Mouse (Mus musculus) midbrain, embryonic 11.5 days (tissue): ENCODE measurements at regions not wholly inside any gene's neighbourhood (a gene's known extent, or its start where the extent isn't known, plus 50 kb on each side); places are given as distances from the start of the nearest gene placed in this dataset.

ENCODE experiments used
- ATAC-seq: fragments of 200-750 bp; cut with Nextera tagmentation; 2 replicates; pipeline ENCODE4 v1.8.0; 2017; ENCODE audit warnings: moderate TSS enrichment, moderate library complexity; ENCODE audit not compliant: low FRiP score
- DNase-seq: peaks from one replicate; pipeline ENCODE4 v3.0.0; 2015; ENCODE audit warnings: low spot score; ENCODE audit errors: missing footprints
- H3K27ac ChIP-seq: fragments of 300-500 bp; sonication (generic); 2 replicates; pipeline ENCODE4 v1.5.1; 2014; ENCODE audit warnings: low read depth, low read length
- H3K27me3 ChIP-seq: fragments of 300-500 bp; sonication (generic); 2 replicates; pipeline ENCODE4 v1.6.1; 2014; ENCODE audit warnings: mild to moderate bottlenecking, low read length, moderate library complexity, mixed read lengths; ENCODE audit not compliant: control insufficient read depth, insufficient read depth
- H3K36me3 ChIP-seq: fragments of 300-500 bp; sonication (generic); 2 replicates; pipeline ENCODE4 v1.6.1; 2014; ENCODE audit warnings: mild to moderate bottlenecking, low read length, moderate library complexity, mixed read lengths; ENCODE audit not compliant: control insufficient read depth, insufficient read depth
- H3K4me1 ChIP-seq: fragments of 300-500 bp; sonication (generic); 2 replicates; pipeline ENCODE4 v1.6.1; 2014; ENCODE audit warnings: low read length; ENCODE audit not compliant: control insufficient read depth, insufficient read depth
- H3K4me2 ChIP-seq: fragments of 300-500 bp; sonication (generic); 2 replicates; pipeline ENCODE4 v1.6.1; 2014; ENCODE audit warnings: mild to moderate bottlenecking, moderate library complexity
- H3K4me3 ChIP-seq: fragments of 300-500 bp; sonication (generic); 2 replicates; pipeline ENCODE4 v1.5.1; 2014; ENCODE audit warnings: low read depth, low read length
- H3K9ac ChIP-seq: fragments of 300-500 bp; sonication (generic); 2 replicates; pipeline ENCODE4 v1.6.1; 2014; ENCODE audit warnings: low read length
- H3K9me3 ChIP-seq: fragments of 300-500 bp; sonication (generic); 2 replicates; pipeline ENCODE4 v1.6.1; 2016; ENCODE audit warnings: low read length; ENCODE audit not compliant: control insufficient read depth
- WGBS: fragments of 180-500 bp; shearing (Covaris S2); extraction: QIAGEN DNeasy Blood & Tissue Kit; methylation state at CpG from one replicate; pipeline ENCODE4 v1.1.7; 2014; 5-methylcytosine and 5-hydroxymethylcytosine counted together

- 80% methylated on average over 11 of the region's 11 CpGs for WGBS
- H3K9ac ChIP-seq = no peak overlapping the region
- H3K9me3 ChIP-seq = no peaks in the 10 kb centered on the region
- H3K4me2 ChIP-seq = no peak overlapping the region
- H3K4me1 ChIP-seq = no peaks in the 10 kb centered on the region
- DNase-seq = no peak
- H3K4me3 ChIP-seq = no peak overlapping the region
- H3K27me3 ChIP-seq = no peaks in the 10 kb centered on the region
- no peaks in the 10 kb centered on the region for H3K36me3 ChIP-seq
- no peak overlapping the region for H3K27ac ChIP-seq
- no peak for ATAC-seq
Observed at GRCm38 (mm10) chr3:37789143-37789697, 64.9 kb upstream of the Gm5148 start.

- no peak overlapping the region for H3K9ac ChIP-seq
- ATAC-seq = no peak
Observed at GRCm38 (mm10) chr3:37788366-37788765, 64.1 kb upstream of the Gm5148 start.

GRCm38 (mm10) chr3:37786792-37787191, 62.5 kb upstream of the Gm5148 start:
- WGBS = 86% methylated on average over 3 of the region's 3 CpGs
- no peaks in the 10 kb centered on the region for H3K36me3 ChIP-seq
- H3K4me2 ChIP-seq = no peak overlapping the region
- no peak for ATAC-seq
- no peaks in the 10 kb centered on the region for H3K4me1 ChIP-seq
- no peak overlapping the region for H3K9ac ChIP-seq
- H3K9me3 ChIP-seq = no peaks in the 10 kb centered on the region
- H3K4me3 ChIP-seq = no peak overlapping the region
- no peaks in the 10 kb centered on the region for H3K27me3 ChIP-seq
- no peak overlapping the region for H3K27ac ChIP-seq
- no peak for DNase-seq

More at GRCm38 (mm10) chr3:37788366-37788765, 64.1 kb upstream of the Gm5148 start:
- 82% methylated on average over 9 of the region's 9 CpGs for WGBS
- Histone ChIP-seq H3K36me3 (no peaks in the 10 kb centered on the region), H3K4me3 (no peak overlapping the region), H3K9me3 (no peaks in the 10 kb centered on the region), H3K27me3 (no peaks in the 10 kb centered on the region), H3K4me2 (no peak overlapping the region), H3K27ac (no peak overlapping the region), H3K4me1 (no peaks in the 10 kb centered on the region)
- no peak for DNase-seq

- H3K27ac ChIP-seq = no peak overlapping the region
- 86% methylated on average over 2 of the region's 2 CpGs for WGBS
- ATAC-seq = no peak
- no peak overlapping the region for H3K4me3 ChIP-seq
- H3K36me3 ChIP-seq = no peaks in the 10 kb centered on the region
- H3K4me1 ChIP-seq = peaks cover 16% of the 10 kb centered on the region
- no peak overlapping the region for H3K4me2 ChIP-seq
- H3K9ac ChIP-seq = no peak overlapping the region
- DNase-seq = no peak
- no peaks in the 10 kb centered on the region for H3K9me3 ChIP-seq
- H3K27me3 ChIP-seq = peaks cover 9% of the 10 kb centered on the region; the same call in 1 of the 2 replicates
Observed at GRCm38 (mm10) chr3:37781086-37781485, 56.8 kb upstream of the Gm5148 start.

- no peak for DNase-seq
- H3K4me3 ChIP-seq = no peak overlapping the region
- H3K36me3 ChIP-seq = no peaks in the 10 kb centered on the region
- no peaks in the 10 kb centered on the region for H3K9me3 ChIP-seq
- no peak for ATAC-seq
- WGBS = 23% methylated on average over 11 of the region's 11 CpGs
- no peak overlapping the region for H3K9ac ChIP-seq
- H3K27ac ChIP-seq = no peak overlapping the region
- peaks cover 9% of the 10 kb centered on the region; the same call in 1 of the 2 replicates for H3K27me3 ChIP-seq
- no peak overlapping the region for H3K4me2 ChIP-seq
- peaks cover 17% of the 10 kb centered on the region for H3K4me1 ChIP-seq
Observed at GRCm38 (mm10) chr3:37779867-37780475, 55.7 kb upstream of the Gm5148 start.

- ATAC-seq = no peak
Observed at GRCm38 (mm10) chr3:37778386-37778785, 54.1 kb upstream of the Gm5148 start.

GRCm38 (mm10) chr3:37776224-37776623, 51.9 kb upstream of the Gm5148 start:
- H3K4me3 ChIP-seq = no peak overlapping the region
- H3K36me3 ChIP-seq = no peaks in the 10 kb centered on the region
- ATAC-seq (peak; percentile 52; the same call in 1 of the 2 replicates), DNase-seq (no peak)
- no peaks in the 10 kb centered on the region for H3K9me3 ChIP-seq
- no peak overlapping the region for H3K27ac ChIP-seq
- H3K4me1 ChIP-seq = peaks cover 17% of the 10 kb centered on the region
- no peak overlapping the region for H3K4me2 ChIP-seq
- H3K9ac ChIP-seq = no peak overlapping the region
- peaks cover 11% of the 10 kb centered on the region; the same call in 1 of the 2 replicates for H3K27me3 ChIP-seq
- WGBS = 16% methylated on average over 4 of the region's 4 CpGs

More at GRCm38 (mm10) chr3:37778386-37778785, 54.1 kb upstream of the Gm5148 start:
- Histone ChIP-seq H3K4me3 (no peak overlapping the region), H3K9me3 (no peaks in the 10 kb centered on the region), H3K4me1 (peaks cover 17% of the 10 kb centered on the region), H3K9ac (no peak overlapping the region), H3K27me3 (peaks cover 11% of the 10 kb centered on the region; the same call in 1 of the 2 replicates), H3K27ac (no peak overlapping the region), H3K36me3 (no peaks in the 10 kb centered on the region), H3K4me2 (no peak overlapping the region)
- DNase-seq = no peak
- 95% methylated on average over 7 of the region's 7 CpGs for WGBS
